Mouse (Mus musculus) lung, postnatal 0 days (tissue): ENCODE results near the gene Msi2. TPM values are rescaled to one million over a fixed set of nuclear protein-coding genes. Genes with fewer than 3 reads are reported as not detected.

Source experiments
- ATAC-seq: fragments of 200-750 bp; cut with Nextera tagmentation; 2 replicates; pipeline ENCODE4 v1.8.0; 2017; ENCODE audit warnings: moderate library complexity
- DNase-seq: peaks from one replicate; pipeline ENCODE4 v3.0.0-alpha.2; 2016; ENCODE audit warnings: low spot score
- H3K27ac ChIP-seq: fragments of 300-500 bp; sonication (generic); 2 replicates; pipeline ENCODE4 v1.5.1; 2014; ENCODE audit warnings: antibody characterized with exemption, mild to moderate bottlenecking, low read length, mixed read lengths
- H3K27me3 ChIP-seq: fragments of 300-500 bp; sonication (generic); replicated peaks from 2 replicates; pipeline ENCODE4 v1.6.1; 2014; ENCODE audit warnings: low read length, mixed read lengths; ENCODE audit not compliant: insufficient read depth
- H3K36me3 ChIP-seq: fragments of 300-500 bp; sonication (generic); 2 replicates; pipeline ENCODE4 v1.6.1; 2014; ENCODE audit warnings: low read length, mixed read lengths; ENCODE audit not compliant: insufficient read depth
- H3K4me1 ChIP-seq: fragments of 300-500 bp; sonication (generic); 2 replicates; pipeline ENCODE4 v1.6.1; 2014; ENCODE audit warnings: antibody characterized with exemption, low read depth, low read length, mixed read lengths; ENCODE audit not compliant: insufficient read depth
- H3K4me2 ChIP-seq: fragments of 300-500 bp; sonication (generic); replicated peaks from 2 replicates; pipeline ENCODE4 v1.6.1; 2014; ENCODE audit warnings: low read depth, mild to moderate bottlenecking, low read length, moderate library complexity, mixed read lengths
- H3K4me3 ChIP-seq: fragments of 300-500 bp; sonication (generic); 2 replicates; pipeline ENCODE4 v1.5.1; 2014; ENCODE audit warnings: low read depth, low read length
- H3K9ac ChIP-seq: fragments of 300-500 bp; sonication (generic); replicated peaks from 2 replicates; pipeline ENCODE4 v1.6.1; 2014; ENCODE audit warnings: low read depth, mild to moderate bottlenecking
- H3K9me3 ChIP-seq: fragments of 300-500 bp; sonication (generic); 2 replicates; pipeline ENCODE4 v1.6.1; 2016; ENCODE audit warnings: low read length, mixed read lengths
- CTCF ChIP-seq: IDR thresholded peaks from 2 replicates; pipeline ENCODE4 v1.5.1; 2016; ENCODE audit warnings: antibody characterized with exemption, mild to moderate bottlenecking
- EP300 ChIP-seq: IDR thresholded peaks from 2 replicates; pipeline ENCODE4 v1.6.1; 2016; ENCODE audit warnings: antibody characterized with exemption, mild to moderate bottlenecking, control low read depth
- WGBS: fragments of 180-500 bp; shearing (Covaris S2); extraction: QIAGEN DNeasy Blood & Tissue Kit; methylation state at CpG from one replicate; pipeline ENCODE4 v1.1.7; 2014; 5-methylcytosine and 5-hydroxymethylcytosine counted together
- polyA plus RNA-seq: library from polyadenylated mRNA; unstranded; fragments of >200 nt; fragmentation: Nextera tagmentation; extraction: Ambion mirVana; gene quantifications from 2 replicates; pipeline ENCODE4 v1.2.1, GENCODE M21; 2015

Msi2 gene
- polyA plus RNA-seq, 1 experiment from 2014 or later: 12.6 TPM

DNA sequence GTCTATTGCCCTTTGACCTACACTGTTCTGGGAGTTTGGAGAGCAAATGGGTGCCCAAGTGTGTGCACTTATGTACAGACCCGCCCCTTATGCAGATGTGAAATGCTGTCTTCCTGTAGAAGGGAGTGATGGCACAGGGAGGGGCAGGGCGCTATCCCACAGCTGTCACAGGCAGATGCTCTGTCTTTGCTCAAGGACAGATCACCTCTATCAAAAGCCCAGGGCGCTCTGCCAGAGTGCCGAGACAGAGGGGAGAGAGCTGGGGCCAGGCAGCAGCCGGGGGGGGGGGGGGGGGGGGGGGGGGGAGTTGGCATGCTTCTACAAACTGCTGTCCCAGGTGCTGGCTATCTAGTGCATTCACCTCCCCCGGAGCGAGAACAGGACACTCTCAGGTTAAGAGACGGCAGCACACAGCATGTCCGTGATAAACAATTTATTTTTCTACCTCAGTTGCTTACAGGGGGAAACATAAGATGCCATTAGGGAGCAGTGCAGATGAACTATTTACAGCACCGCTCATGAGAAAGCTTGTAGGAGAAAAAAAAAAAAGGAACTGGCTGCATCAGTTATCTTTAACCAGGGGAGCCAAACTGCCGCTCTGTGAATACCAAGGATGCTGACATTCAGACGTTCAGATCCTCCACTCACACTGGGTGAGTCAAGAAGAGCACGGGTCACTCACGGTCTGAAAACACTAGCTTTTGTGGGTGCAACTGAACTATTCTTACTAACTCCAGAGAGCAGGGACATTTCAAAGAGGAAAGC lies 337.0 kb downstream of the Msi2 start:
- Histone ChIP-seq H3K4me3 (no peak overlapping the region), H3K4me2 (no peak overlapping the region), H3K27ac (no peak overlapping the region), H3K4me1 (no peaks in the 10 kb centered on the region), H3K9me3 (no peaks in the 10 kb centered on the region), H3K27me3 (no peaks in the 10 kb centered on the region), H3K36me3 (no peaks in the 10 kb centered on the region; the same call in 1 of the 2 replicates), H3K9ac (no peak overlapping the region)
- no peak for TF ChIP-seq EP300
- TF ChIP-seq CTCF: no peak
- DNase-seq: no peak
- ATAC-seq: no peak
- 66% methylated on average over 11 of the region's 14 CpGs for WGBS

DNA sequence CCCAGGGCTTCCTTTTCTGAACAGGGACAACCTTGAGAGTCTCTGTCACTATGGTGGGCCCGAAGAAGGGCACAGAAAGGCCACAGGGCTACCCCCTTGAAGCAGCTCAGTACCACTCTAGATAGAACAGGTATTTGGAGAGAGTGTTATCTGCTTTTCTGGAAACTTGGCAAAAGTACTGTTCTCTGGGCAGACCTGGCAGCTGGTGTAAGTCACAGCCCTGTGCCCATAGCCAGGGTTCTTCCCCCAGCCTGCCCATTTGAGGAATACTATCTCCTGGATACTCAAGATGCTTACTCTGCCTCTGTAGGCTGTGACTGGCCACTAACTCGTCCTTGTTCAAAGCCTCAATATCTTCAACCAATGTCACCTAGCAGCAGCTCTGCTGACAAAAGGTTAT lies 338.7 kb downstream of the Msi2 start:
- H3K9me3 ChIP-seq: no peaks in the 10 kb centered on the region
- H3K4me2 ChIP-seq: no peak overlapping the region
- no peak overlapping the region for H3K4me3 ChIP-seq
- TF ChIP-seq EP300: no peak
- no peak for TF ChIP-seq CTCF
- no peak overlapping the region for H3K9ac ChIP-seq
- H3K4me1 ChIP-seq: no peaks in the 10 kb centered on the region
- H3K27ac ChIP-seq: no peak overlapping the region
- DNase-seq (no peak), ATAC-seq (no peak)
- H3K36me3 ChIP-seq: no peaks in the 10 kb centered on the region; the same call in 1 of the 2 replicates
- no peaks in the 10 kb centered on the region for H3K27me3 ChIP-seq
- 70% methylated on average over 2 of the region's 2 CpGs for WGBS

DNA sequence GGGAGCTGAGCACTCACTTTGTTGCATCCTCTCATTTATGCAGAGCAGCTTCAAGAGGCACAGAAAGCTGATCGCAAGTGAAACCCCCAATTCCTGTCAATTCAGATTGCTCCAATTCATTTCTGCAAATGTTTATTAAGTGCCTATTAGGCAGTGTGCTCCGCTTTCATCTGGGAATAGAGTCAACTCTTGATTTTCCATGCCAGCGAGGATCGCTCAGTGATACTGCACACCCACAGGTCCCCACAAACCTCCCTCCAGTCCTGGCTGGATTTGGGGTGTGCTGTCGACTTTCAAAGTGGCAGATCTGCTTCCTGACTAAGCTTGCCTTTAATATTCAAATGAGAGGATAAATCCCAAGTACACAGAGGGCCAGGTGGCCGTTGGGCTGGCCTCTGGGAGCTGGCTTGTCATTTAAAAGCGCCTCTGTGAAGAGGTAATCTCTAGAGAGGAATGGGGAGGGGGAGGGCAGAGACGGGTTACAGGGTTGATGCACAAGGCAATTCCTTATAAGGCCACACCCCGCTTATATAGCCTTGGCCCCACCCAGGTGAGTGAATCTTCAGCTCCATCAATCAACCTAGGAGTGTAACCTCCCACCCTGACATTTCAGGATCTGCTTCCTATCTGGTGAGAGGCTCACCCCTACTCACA lies 339.5 kb downstream of the Msi2 start:
- Histone ChIP-seq H3K4me3 (no peak overlapping the region), H3K9me3 (no peaks in the 10 kb centered on the region), H3K9ac (no peak overlapping the region), H3K4me2 (no peak overlapping the region), H3K27ac (no peak overlapping the region), H3K36me3 (no peaks in the 10 kb centered on the region; the same call in 1 of the 2 replicates), H3K27me3 (no peaks in the 10 kb centered on the region), H3K4me1 (no peaks in the 10 kb centered on the region)
- TF ChIP-seq CTCF (no peak), EP300 (no peak)
- no peak for DNase-seq
- no peak for ATAC-seq
- WGBS: 67% methylated on average over 9 of the region's 9 CpGs

- TF ChIP-seq EP300 (no peak), CTCF (no peak)
- no peaks in the 10 kb centered on the region for H3K27me3 ChIP-seq
Observed at GRCm38 (mm10) chr11:88372589-88372988, 345.7 kb downstream of the Msi2 start.

DNA sequence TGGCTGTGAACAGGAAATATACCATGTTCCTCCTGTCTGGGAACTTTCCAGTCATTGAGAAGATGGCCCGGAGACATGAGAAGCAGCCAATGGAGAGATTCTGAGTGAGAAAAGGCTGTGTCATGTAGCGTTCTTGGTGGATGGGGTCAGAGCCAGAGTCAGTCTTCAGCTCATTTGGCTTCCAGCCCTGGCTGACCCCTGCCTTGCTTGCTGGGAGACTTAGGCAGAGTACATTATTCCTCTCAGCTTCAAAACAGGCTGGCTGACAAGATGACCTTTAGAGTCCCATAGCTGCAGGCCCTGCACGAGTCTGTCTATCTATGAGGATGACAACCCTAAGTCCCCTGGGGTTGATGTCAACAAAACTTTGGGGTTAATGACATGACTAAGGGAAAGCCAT lies 348.4 kb downstream of the Msi2 start:
- ATAC-seq: peak; percentile 55

More at GRCm38 (mm10) chr11:88372589-88372988, 345.7 kb downstream of the Msi2 start:
- Histone ChIP-seq H3K4me2 (no peak overlapping the region), H3K27ac (no peak overlapping the region), H3K36me3 (no peaks in the 10 kb centered on the region), H3K4me3 (no peak overlapping the region), H3K4me1 (no peaks in the 10 kb centered on the region), H3K9ac (no peak overlapping the region), H3K9me3 (no peaks in the 10 kb centered on the region)
- ATAC-seq: no peak
- no peak for DNase-seq
- WGBS: 82% methylated on average over 4 of the region's 4 CpGs

GRCm38 (mm10) chr11:88367501-88367900 lies 350.8 kb downstream of the Msi2 start:
- Histone ChIP-seq H3K9ac (no peak overlapping the region), H3K4me3 (no peak overlapping the region), H3K36me3 (no peaks in the 10 kb centered on the region), H3K27me3 (no peaks in the 10 kb centered on the region), H3K4me1 (no peaks in the 10 kb centered on the region), H3K27ac (no peak overlapping the region), H3K4me2 (no peak overlapping the region), H3K9me3 (no peaks in the 10 kb centered on the region)
- ATAC-seq (no peak), DNase-seq (no peak)
- 77% methylated on average over 4 of the region's 4 CpGs for WGBS
- TF ChIP-seq EP300 (no peak), CTCF (no peak)

More for the DNA sequence above, 348.4 kb downstream of the Msi2 start:
- Histone ChIP-seq H3K9me3 (no peaks in the 10 kb centered on the region), H3K36me3 (no peaks in the 10 kb centered on the region), H3K4me1 (no peaks in the 10 kb centered on the region), H3K27me3 (no peaks in the 10 kb centered on the region), H3K4me3 (no peak overlapping the region), H3K4me2 (no peak overlapping the region), H3K9ac (no peak overlapping the region), H3K27ac (no peak overlapping the region)
- TF ChIP-seq CTCF (no peak), EP300 (no peak)
- DNase-seq: peak; percentile 46
- 60% methylated on average over 3 of the region's 3 CpGs for WGBS
